In the genomic region with DNA sequence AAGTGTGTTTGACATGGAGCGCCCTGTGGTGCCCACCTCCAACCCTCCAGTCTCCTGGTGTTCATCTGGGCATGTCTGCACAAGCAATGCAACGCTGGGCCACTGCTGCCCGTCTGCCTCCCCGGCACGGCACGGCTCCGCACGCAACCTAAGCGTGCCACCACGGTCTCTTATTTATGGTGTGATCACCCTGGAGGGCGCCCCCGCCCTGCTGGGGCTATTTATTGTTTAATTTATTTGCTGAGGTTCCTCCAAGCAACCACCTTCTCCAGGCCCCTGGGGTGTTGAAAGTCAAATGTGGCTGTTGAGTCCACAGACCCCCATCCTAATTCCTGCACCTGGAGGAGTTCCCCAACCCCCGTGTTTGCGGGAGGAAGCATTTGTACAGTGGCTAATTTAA, we compare ENCODE assay signal across 9 mouse cellular contexts. TPM values are rescaled to one million over a fixed set of nuclear protein-coding genes. Genes with fewer than 3 reads are reported as not detected.
DNase-seq lines count a peak whose midpoint lies in the region; ATAC-seq and TF ChIP-seq lines count a peak whose summit lies in the region.
"Had no signal": no experiment of that assay in that cellular context is flagged by ENCODE, and none has a peak within 500 bp of the region (broad histone marks: within the 10 kb centered on the region; RNA-seq: fewer than 3 reads in every experiment).

No protein-coding gene starts in this region.

- H3K27me3 ChIP-seq in heart, embryonic 14.5 days (ENCODE audit: control insufficient read depth, insufficient read depth, low read length): no peaks in the 10 kb centered on the region
- no peaks in the 10 kb centered on the region for H3K27me3 ChIP-seq in forebrain, postnatal 0 days (ENCODE audit: insufficient read depth, low read length)
- H3K27me3 ChIP-seq in liver, embryonic 13.5 days: no peaks in the 10 kb centered on the region

- H3K4me1 ChIP-seq in heart, embryonic 14.5 days (ENCODE audit: control insufficient read depth in 2 of 2, insufficient read depth in 2 of 2, low read length in 2 of 2): peaks cover 48 to 51% of the 10 kb centered on the region in 2 experiments
- peaks cover 3 to 20% of the 10 kb centered on the region in 2 experiments for H3K4me1 ChIP-seq in ES-E14 (ENCODE audit: control insufficient read depth in 2 of 2, insufficient read depth in 2 of 2, low read length in 2 of 2, poor library complexity in 1 of 2)
- H3K4me1 ChIP-seq in forebrain, postnatal 0 days (ENCODE audit: insufficient read depth): peaks cover 9% of the 10 kb centered on the region
- peaks cover 71% of the 10 kb centered on the region for H3K4me1 ChIP-seq in liver, embryonic 13.5 days (replicated peaks)

- WGBS in heart, embryonic 14.5 days: 77% methylated on average over 14 of the region's 14 CpGs
- WGBS in forebrain, postnatal 0 days: 93% methylated on average over 14 of the region's 14 CpGs
- WGBS in liver, embryonic 13.5 days (ENCODE audit: insufficient replicate concordance): 87% methylated on average over 14 of the region's 14 CpGs

- no peaks in the 10 kb centered on the region for H3K9me3 ChIP-seq in heart, embryonic 14.5 days (ENCODE audit: control insufficient read depth, low read length)
- H3K9me3 ChIP-seq in ES-E14 (ENCODE audit: control insufficient read depth, insufficient read depth, low read depth, low read length): no peaks in the 10 kb centered on the region
- no peaks in the 10 kb centered on the region for H3K9me3 ChIP-seq in forebrain, postnatal 0 days (ENCODE audit: low read length)
- no peaks in the 10 kb centered on the region for H3K9me3 ChIP-seq in liver, embryonic 13.5 days (replicated peaks)

- peak overlapping the region; percentile 91 for H3K4me2 ChIP-seq in heart, embryonic 14.5 days (ENCODE audit: low read length)
- peak overlapping the region; percentile 81; the same call in 1 of the 2 replicates for H3K4me2 ChIP-seq in forebrain, postnatal 0 days (ENCODE audit: low read depth)
- peak overlapping the region; percentile 94 for H3K4me2 ChIP-seq in liver, embryonic 13.5 days

- H3K4me3 ChIP-seq in heart, embryonic 14.5 days (ENCODE audit: control insufficient read depth in 1 of 2, insufficient read depth in 1 of 2, low read depth in 1 of 2, low read length in 2 of 2): peak overlapping the region in 1 of 2 experiments; percentile 96; a peak in 1 of 4 replicates
- peak overlapping the region; percentile 90 to 92 for H3K4me3 ChIP-seq in ES-E14 (ENCODE audit: insufficient read depth in 1 of 2, low read depth in 1 of 2, low read length in 2 of 2, poor library complexity in 1 of 2, severe bottlenecking in 1 of 2)
- H3K4me3 ChIP-seq in forebrain, postnatal 0 days (ENCODE audit: low read depth, low read length): no peak overlapping the region
- H3K4me3 ChIP-seq in liver, embryonic 13.5 days (replicated peaks): peak overlapping the region; percentile 76; the same call in 1 of the 2 replicates

- DNase-seq in heart, adult 18-20 months: no peak
- no peak for DNase-seq in ES-E14 (ENCODE audit: low read depth, low spot score)
- DNase-seq in forebrain, postnatal 0 days: no peak
- DNase-seq in liver, embryonic 13.5 days: no peak
- no peak for DNase-seq in adrenal gland, postnatal 36 days
- DNase-seq in thymus, postnatal 4 days: no peak
- DNase-seq in testis, postnatal 10 days (ENCODE audit: low spot score): no peak

- H3K9ac ChIP-seq in heart, embryonic 14.5 days (ENCODE audit: low read length): peak overlapping the region; percentile 67
- H3K9ac ChIP-seq in ES-E14 (ENCODE audit: insufficient read depth, low read depth, low read length, poor library complexity, severe bottlenecking): peak overlapping the region; percentile 94
- H3K9ac ChIP-seq in forebrain, postnatal 0 days: no peak overlapping the region
- H3K9ac ChIP-seq in liver, embryonic 13.5 days: no peak overlapping the region

- in situ Hi-C loops in ES-E14 (cut with MboI; ENCODE audit: low sequenced_read_pairs in 2 of 2, unreplicated experiment in 2 of 2): no loop called here

- TF ChIP-seq CTCF in forebrain, postnatal 0 days (IDR thresholded peaks at IDR 0.05; ENCODE audit: low read depth): no peak

- peaks cover 29% of the 10 kb centered on the region for H3K36me3 ChIP-seq in heart, embryonic 14.5 days (ENCODE audit: control insufficient read depth, insufficient read depth, low read length)
- peaks cover 35% of the 10 kb centered on the region for H3K36me3 ChIP-seq in ES-E14 (ENCODE audit: control insufficient read depth, insufficient read depth, low read length, poor library complexity, severe bottlenecking)
- peaks cover 17% of the 10 kb centered on the region for H3K36me3 ChIP-seq in forebrain, postnatal 0 days (ENCODE audit: insufficient read depth)
- peaks cover 24% of the 10 kb centered on the region for H3K36me3 ChIP-seq in liver, embryonic 13.5 days

- no peak for ATAC-seq in heart, embryonic 14.5 days (ENCODE audit: insufficient number of reproducible peaks, insufficient read depth, low FRiP score, low read depth)
- no peak for ATAC-seq in forebrain, postnatal 0 days
- no peak for ATAC-seq in liver, embryonic 13.5 days (ENCODE audit: low read depth)
- ATAC-seq: inflammation-experienced regulatory T-cells, adult 6 months had no signal

- H3K27ac ChIP-seq in heart, embryonic 14.5 days (replicated peaks in 1 of 2; ENCODE audit: control insufficient read depth in 1 of 2, insufficient read depth in 1 of 2, low read depth in 2 of 2, low read length in 2 of 2): peak overlapping the region in 1 of 2 experiments; percentile 94; a peak in 2 of 4 replicates
- peak overlapping the region; percentile 97 for H3K27ac ChIP-seq in ES-E14 (ENCODE audit: insufficient read depth, low read depth, low read length, poor library complexity, severe bottlenecking)
- no peak overlapping the region for H3K27ac ChIP-seq in forebrain, postnatal 0 days (ENCODE audit: low read depth, low read length)
- no peak overlapping the region for H3K27ac ChIP-seq in liver, embryonic 13.5 days

TF ChIP-seq in ES-E14, 5 proteins besides CTCF, POLR2A, EP300 and RAD21:
- no peak for TF ChIP-seq CHD2 (IDR thresholded peaks at IDR 0.05; ENCODE audit: low read depth, low read length)
- no peak for TF ChIP-seq ZNF384 (IDR thresholded peaks at IDR 0.05; ENCODE audit: low read depth, low read length)
- no peak for TF ChIP-seq HCFC1 (IDR thresholded peaks at IDR 0.05; ENCODE audit: borderline replicate concordance, insufficient read depth, low read length)
- TF ChIP-seq MAFK (IDR thresholded peaks at IDR 0.05; ENCODE audit: insufficient read depth, low read depth, low read length): no peak
- no peak for TF ChIP-seq ZC3H11A (IDR thresholded peaks at IDR 0.05; ENCODE audit: borderline replicate concordance, low read depth, low read length)

RNA-seq across cellular contexts. Expression of a gene that starts 3.1 kb away (rescaled TPM):
- 42.3 and 47.1 TPM in 2 replicates for polyA plus RNA-seq in heart, embryonic 14.5 days (2014; fragmentation: Nextera tagmentation; extraction: Ambion mirVana)
- 100 to 1,000 TPM in 1 of 2 experiments, 10 to 100 TPM in 1; 97.9 to 139 TPM for total RNA-seq in heart, adult 18-20 months (2021)
- 159 and 169 TPM in 2 replicates for total RNA-seq in ES-E14 (2012; rRNA removed)
- total RNA-seq in forebrain, postnatal 0 days (2014; rRNA removed): 65.5 and 70.6 TPM in 2 replicates
- 61.9 and 65.2 TPM in 2 replicates for polyA plus RNA-seq in forebrain, postnatal 0 days (2015; fragmentation: Nextera tagmentation; extraction: Ambion mirVana)
- 13.8 and 15.1 TPM in 2 replicates for polyA plus RNA-seq in liver, embryonic 13.5 days (2015; fragmentation: Nextera tagmentation; extraction: Ambion mirVana)
- total RNA-seq in adrenal gland, postnatal 36 days (2021): 100 to 1,000 TPM; 123 to 134 TPM

RNA-seq across cellular contexts. Expression of a gene that starts 45.6 kb away (rescaled TPM):
- polyA plus RNA-seq in heart, embryonic 14.5 days (2014; fragmentation: Nextera tagmentation; extraction: Ambion mirVana): 46.3 and 53.1 TPM in 2 replicates
- 10 to 100 TPM; 19.6 to 28.7 TPM for total RNA-seq in heart, adult 18-20 months (2021)
- total RNA-seq in ES-E14 (2012; rRNA removed): 324 and 328 TPM in 2 replicates
- total RNA-seq in forebrain, postnatal 0 days (2014; rRNA removed): 30.9 and 31.6 TPM in 2 replicates
- 40.2 and 43.9 TPM in 2 replicates for polyA plus RNA-seq in forebrain, postnatal 0 days (2015; fragmentation: Nextera tagmentation; extraction: Ambion mirVana)
- polyA plus RNA-seq in liver, embryonic 13.5 days (2015; fragmentation: Nextera tagmentation; extraction: Ambion mirVana): 49.6 and 55.4 TPM in 2 replicates
- total RNA-seq in adrenal gland, postnatal 36 days (2021): 10 to 100 TPM; 40.1 to 52.8 TPM

RNA-seq across cellular contexts. Expression of a gene that starts 45.9 kb away (rescaled TPM):
- 9.9 and 10.9 TPM in 2 replicates for polyA plus RNA-seq in heart, embryonic 14.5 days (2014; fragmentation: Nextera tagmentation; extraction: Ambion mirVana)
- 1 to 10 TPM; 8.3 to 8.8 TPM for total RNA-seq in heart, adult 18-20 months (2021)
- total RNA-seq in ES-E14 (2012; rRNA removed): 17.0 and 17.8 TPM in 2 replicates
- total RNA-seq in forebrain, postnatal 0 days (2014; rRNA removed): 10.2 and 11.9 TPM in 2 replicates
- 5.5 and 7.6 TPM in 2 replicates for polyA plus RNA-seq in forebrain, postnatal 0 days (2015; fragmentation: Nextera tagmentation; extraction: Ambion mirVana)
- 5.6 and 6.3 TPM in 2 replicates for polyA plus RNA-seq in liver, embryonic 13.5 days (2015; fragmentation: Nextera tagmentation; extraction: Ambion mirVana)
- 10 to 100 TPM; 14.1 to 18.9 TPM for total RNA-seq in adrenal gland, postnatal 36 days (2021)

Comparison
In these comparisons a context has a peak if more than half of its experiments do, and no peak if none do; other contexts are left out.
1. H3K9ac ChIP-seq: peak in heart, embryonic 14.5 days (single experiment) and ES-E14 (single experiment); none in forebrain, postnatal 0 days (single experiment) and liver, embryonic 13.5 days (single experiment).
2. Peak in every context shown above with its lines, with median percentiles within 50 percentile points of each other: H3K4me2 ChIP-seq.